Mouse (Mus musculus) cerebellum, postnatal 25 days (tissue): ENCODE results near the gene Psma1.

Experiments used
- DNase-seq, 2 experiments: peaks; one replicate each; pipeline ENCODE4 v3.0.0; 2021; ENCODE audit warnings: mixed read lengths in 2 of 2

Gene Psma1

DNA sequence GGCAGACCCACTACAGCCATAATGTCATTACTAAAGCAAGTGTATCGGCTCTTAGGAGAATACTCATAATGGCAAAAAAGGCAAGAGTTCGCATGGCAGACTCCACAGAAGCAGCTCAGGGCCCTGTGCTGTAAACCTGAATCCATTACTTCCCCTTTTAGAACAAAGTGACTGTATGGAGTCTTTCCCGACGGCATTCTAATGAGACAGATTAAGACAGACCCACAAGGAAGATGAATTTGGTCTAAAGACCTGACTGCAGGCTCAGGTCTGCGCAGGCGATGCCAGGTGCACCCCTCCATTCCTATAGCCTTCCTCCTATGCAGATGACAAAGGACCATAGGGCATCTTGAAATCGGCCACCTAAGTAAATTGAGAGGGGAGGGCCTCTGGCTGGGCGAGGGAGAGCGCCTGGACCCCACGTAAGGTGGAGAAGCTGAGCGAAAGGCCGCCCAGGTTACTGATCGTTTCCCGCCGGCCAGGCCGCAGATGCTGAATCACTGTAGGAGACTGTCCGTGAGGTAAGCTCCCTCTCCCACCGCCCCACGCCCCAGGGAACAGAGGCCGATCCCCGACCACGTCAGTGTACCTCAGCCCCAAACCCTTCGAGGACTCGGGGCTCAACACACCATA, 430 bp downstream of the Psma1 start:
- no peak for DNase-seq

DNA sequence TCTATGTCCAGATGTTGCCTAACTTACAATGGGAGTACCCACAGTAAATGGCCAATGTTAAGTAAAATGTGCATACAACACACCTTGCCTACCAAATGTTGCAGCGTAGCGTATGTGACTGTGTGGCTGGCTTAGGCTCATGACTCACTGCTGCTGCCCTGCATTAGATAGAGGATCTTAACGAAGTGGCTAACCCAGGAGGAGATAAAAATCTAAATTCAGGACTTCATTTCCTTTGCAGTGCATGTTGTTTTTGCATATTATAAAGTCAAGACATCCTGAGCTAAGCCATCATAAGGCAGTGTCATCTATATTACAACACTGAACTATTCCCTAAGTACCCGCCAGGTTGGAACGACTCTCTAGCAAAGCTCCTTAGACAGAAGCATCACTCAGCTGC, 7.5 kb downstream of the Psma1 start:
- DNase-seq = no peak

DNA sequence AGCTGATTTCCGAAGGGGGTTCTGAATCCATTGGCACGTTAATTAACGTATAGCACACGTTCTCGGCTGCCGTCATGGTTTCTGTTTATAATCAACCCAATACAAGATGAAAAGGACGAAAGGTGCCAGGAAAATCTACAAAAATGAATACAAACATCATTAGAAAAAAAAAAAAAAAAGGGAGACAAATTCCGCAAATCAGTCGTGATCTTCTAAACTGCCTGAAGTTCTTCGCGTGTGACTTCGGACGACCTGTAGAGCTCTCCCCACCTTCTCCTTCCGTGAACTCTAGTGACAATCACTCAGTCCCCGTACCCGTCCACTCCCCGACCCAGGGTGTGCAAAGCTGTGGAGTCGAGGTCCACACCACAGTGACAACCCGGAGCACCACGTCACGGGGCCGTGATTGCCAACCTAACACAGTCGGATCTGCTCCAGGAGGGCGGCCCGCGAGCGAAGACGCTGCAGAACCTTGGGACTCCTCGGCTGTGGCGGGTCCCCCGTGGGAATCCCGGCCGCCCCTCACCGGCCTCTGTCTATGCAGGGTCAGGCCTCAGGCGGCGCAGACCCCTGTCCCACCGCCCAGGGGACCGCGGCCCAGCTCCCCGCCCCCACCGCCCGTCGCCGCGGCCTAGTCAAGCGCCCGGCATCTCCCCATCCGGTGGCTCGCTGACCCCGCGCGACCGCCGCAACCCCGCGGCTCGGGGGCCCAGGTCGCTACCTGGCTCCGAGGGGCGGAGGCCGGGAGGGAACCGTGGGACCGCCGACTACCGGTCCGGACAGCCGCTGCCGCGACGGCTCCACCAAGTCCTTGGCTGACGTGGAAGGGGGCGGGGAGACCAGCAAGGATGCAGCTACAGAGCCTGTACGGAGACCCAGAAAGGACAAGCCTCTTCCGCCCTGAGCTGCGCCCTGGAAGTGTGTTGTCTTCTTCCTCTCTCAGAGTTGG, 21.8 kb downstream of the Psma1 start, which contains the start of gene Copb1:
Gene Copb1, minus strand, starts transcription at position 827 of the 949 bp plus-strand sequence.
- DNase-seq = peak; percentile 92 to 95

DNA sequence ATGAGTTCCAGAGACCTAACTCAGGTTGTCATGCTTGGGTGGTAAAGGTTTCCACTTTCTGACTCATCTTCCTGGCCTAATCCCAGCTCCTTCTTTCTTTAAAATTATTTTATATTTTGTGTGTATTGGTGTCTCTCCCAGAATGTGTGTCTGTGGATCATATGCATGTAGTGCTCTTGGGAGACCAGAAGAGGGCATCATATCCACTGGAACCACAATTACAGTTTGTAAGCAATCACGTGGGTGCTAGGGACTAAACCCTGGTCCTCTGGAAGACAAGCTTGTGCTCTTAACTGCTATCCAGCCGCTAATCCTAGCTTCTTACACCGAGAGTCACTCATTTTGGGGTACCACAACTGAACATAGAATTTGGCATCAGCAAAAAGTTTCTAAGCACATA, 24.2 kb downstream of the Psma1 start:
- DNase-seq = no peak

DNA sequence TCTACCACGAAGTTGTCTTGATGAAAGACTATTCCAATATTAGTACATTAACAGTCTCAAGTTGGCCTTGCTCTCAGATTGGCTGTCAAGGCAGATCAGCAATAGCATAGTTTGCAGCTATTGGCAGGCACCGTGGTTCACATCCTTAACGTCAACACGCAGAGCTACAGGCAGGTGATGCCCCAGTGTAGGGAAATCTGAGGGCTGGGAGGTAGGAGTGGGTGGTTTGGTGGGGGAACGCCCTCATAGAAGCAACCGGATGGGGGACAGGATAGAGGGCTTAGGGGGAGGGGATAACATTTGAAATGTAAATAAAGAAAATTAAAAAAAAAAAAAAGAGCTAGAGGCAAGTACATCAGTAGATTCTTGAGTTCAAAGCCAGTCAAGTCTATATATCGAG, 41.9 kb downstream of the Psma1 start:
- DNase-seq = no peak

DNA sequence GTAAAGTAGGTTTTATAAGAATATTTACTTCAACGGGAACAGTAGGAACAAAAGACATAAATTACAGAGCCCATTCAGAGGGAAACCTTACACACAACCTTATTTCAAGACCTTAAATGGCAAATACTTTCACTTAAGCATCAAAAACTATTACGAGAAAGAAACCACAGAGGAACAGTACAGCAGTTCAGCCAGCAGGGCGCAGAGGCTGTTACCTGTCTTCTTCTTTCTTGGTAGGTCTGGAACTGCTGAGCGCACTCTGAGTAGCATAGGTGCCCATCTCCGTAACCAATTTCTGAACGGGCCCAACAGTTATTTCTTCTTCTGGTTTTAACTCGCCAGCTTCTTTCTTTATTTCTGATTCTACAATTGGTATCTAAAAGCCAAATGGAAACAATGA, 42.9 kb downstream of the Psma1 start:
- no peak for DNase-seq

DNA sequence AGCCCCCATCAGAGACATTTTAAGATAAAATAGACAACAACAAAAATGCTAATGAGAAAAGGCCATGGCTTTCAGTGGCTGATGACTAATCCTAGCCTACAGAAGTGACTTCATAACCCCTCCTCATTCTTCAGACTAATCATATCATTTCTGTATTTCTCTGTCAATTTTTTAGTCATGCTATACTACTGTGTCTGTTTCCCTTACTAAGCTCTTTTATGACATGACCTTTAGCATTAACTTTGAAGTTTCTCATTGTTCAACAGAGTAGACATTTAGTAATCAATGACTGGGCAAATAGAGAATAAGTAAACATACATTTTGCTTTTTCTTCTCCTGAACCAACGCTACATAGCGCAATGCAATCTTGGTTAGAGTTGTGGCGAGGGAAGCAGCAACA, 44.1 kb downstream of the Psma1 start:
- DNase-seq = no peak

DNA sequence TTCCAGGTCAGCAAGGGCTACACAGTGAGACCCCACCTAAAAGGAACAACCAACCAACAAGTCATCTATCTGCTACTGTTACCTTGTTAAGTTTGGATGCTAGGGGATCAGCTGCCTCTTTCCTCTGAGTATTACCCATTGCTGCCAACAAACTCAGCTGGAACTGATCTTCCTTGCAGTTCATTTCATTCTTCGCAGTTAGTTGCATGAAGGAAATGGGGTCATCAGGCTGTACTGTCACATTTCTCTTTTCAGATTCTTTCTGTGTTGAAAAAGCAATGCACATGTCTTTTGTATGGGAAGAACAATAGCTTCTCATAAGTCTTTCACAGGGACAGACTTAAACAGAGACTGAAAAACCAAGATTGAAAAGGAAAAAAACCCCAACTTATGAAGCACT, 49.4 kb downstream of the Psma1 start:
- no peak for DNase-seq

DNA sequence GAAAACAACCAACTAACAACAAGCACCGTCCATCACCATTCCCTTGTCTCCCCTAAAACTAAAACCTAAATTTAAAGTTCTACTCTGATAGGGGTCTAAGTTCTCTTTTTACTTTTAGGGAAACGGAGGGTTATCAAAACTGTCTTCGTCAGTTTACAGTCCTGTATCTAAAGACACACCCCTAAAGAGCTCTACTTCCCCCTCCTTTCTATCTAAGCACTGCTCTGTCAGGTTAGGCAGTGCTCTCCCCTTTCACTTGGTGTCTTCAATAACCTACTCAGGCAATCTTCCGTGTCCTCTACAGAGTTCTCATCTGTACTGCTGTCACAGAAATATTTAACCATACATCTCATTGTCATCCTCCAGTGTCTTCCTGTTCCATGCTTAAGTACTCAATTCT, 55.5 kb downstream of the Psma1 start:
- DNase-seq = no peak

DNA sequence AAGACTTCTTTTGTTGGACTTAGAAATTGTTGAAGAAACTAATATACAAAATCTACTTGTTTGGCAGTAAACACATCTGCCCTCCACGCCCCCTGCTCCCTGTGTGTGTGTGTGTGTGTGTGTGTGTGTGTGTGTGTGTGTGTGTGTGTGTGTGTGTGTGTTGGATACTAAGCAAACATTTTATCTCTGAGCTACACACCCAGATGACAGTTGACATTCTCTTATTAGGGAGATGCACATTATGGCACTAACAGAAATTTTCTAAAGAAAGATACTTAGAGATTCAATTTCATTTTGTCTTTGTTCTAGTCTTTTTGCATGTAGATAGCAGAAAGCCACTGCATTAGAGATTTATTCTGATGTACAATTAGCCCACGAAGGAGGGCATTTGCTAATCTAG, 59.0 kb downstream of the Psma1 start:
- DNase-seq = no peak
